Mouse (Mus musculus) ES-Bruce4 (cell line): ENCODE data around the gene Rab5c.

Source experiments
- CTCF ChIP-seq: IDR thresholded peaks from one replicate; pipeline ENCODE4 v1.8.1; 2011; ENCODE audit warnings: low read depth, low read length
- EP300 ChIP-seq: IDR thresholded peaks from 2 replicates; pipeline ENCODE4 v1.6.1; 2011; ENCODE audit warnings: low read depth, low read length; ENCODE audit not compliant: insufficient read depth
- POLR2A ChIP-seq: IDR thresholded peaks from one replicate; pipeline ENCODE4 v1.8.1; 2011; ENCODE audit warnings: low read length; ENCODE audit not compliant: insufficient read depth

GRCm38 (mm10) chr11:100724919-100725512 lies 13.0 kb downstream of the Rab5c start:
- TF ChIP-seq POLR2A: no peak
- TF ChIP-seq CTCF: no peak
- TF ChIP-seq EP300: no peak
